Mouse (Mus musculus): ENCODE data around the gene Anxa2.

- TF ChIP-seq USF2 (conservative IDR thresholded peaks at IDR 0.05; ENCODE audit: low read depth, low read length) (no peak), CTCF (conservative IDR thresholded peaks at IDR 0.05 in 1 of 2, IDR thresholded peaks at IDR 0.05 in 1 of 2; ENCODE audit: low read depth in 2 of 2, low read length in 2 of 2) (peak; percentile 81 to 85), MAFK (IDR thresholded peaks at IDR 0.05; ENCODE audit: insufficient replicate concordance, low read length) (no peak), POLR2A (IDR thresholded peaks at IDR 0.05; ENCODE audit: low read depth, low read length) (no peak), POLR2AphosphoS2 (IDR thresholded peaks at IDR 0.05; ENCODE audit: low read depth, low read length) (no peak), ETS1 (conservative IDR thresholded peaks at IDR 0.05; ENCODE audit: low read depth, low read length) (no peak), HCFC1 (IDR thresholded peaks at IDR 0.05; ENCODE audit: low read depth, low read length) (no peak), MAX (IDR thresholded peaks at IDR 0.05; ENCODE audit: low read length) (no peak), CHD2 (IDR thresholded peaks at IDR 0.05; ENCODE audit: low read length) (no peak)
Measured at GRCm38 (mm10) chr9:69505611-69506010, 52.2 kb downstream of the Anxa2 start.

All from CH12.LX (cell line).